Mouse (Mus musculus): Measurements from ENCODE around the gene Hs3st5. TPM values are rescaled to one million over a fixed set of nuclear protein-coding genes. Genes with fewer than 3 reads are reported as not detected.
"Not testable (repeated sequence)": the region's sequence is repeated elsewhere in the genome, so short reads cannot be mapped to it uniquely, and the experiment has no call there.

Gene Hs3st5
- polyA plus RNA-seq, 2 experiments: 0.96 to 1.8 TPM

- H3K9ac ChIP-seq (ENCODE audit: low read depth, low read length, severe bottlenecking): no peak overlapping the region
- H3K4me2 ChIP-seq (replicated peaks; ENCODE audit: low read depth, low read length, severe bottlenecking): no peak overlapping the region
- no peak for DNase-seq (ENCODE audit: low spot score)
- no peak overlapping the region for H3K27ac ChIP-seq (replicated peaks; ENCODE audit: low read depth, low read length)
- TF ChIP-seq POLR2A (IDR thresholded peaks at IDR 0.05; ENCODE audit: borderline replicate concordance, extremely low read depth, insufficient read depth, insufficient read length): no peak
- WGBS: 71% methylated on average over 4 of the region's 4 CpGs
- no peaks in the 10 kb centered on the region for H3K36me3 ChIP-seq (ENCODE audit: control insufficient read depth, insufficient read depth, low read length)
- no peak for ATAC-seq (ENCODE audit: low FRiP score, low read depth)
- H3K9me3 ChIP-seq (ENCODE audit: control insufficient read depth, low read length): no peaks in the 10 kb centered on the region
- H3K4me3 ChIP-seq (replicated peaks; ENCODE audit: low read length): no peak overlapping the region
- H3K27me3 ChIP-seq (ENCODE audit: control insufficient read depth, insufficient read depth, low read length): no peaks in the 10 kb centered on the region
- no peaks in the 10 kb centered on the region for H3K4me1 ChIP-seq (ENCODE audit: control insufficient read depth, insufficient read depth, low read length)
Observed at GRCm38 (mm10) chr10:36578375-36579145, 71.9 kb downstream of the Hs3st5 start.

GRCm38 (mm10) chr10:36610400-36610799, 103.8 kb downstream of the Hs3st5 start:
- Histone ChIP-seq H3K4me2 (replicated peaks; ENCODE audit: low read depth, low read length, severe bottlenecking) (no peak overlapping the region), H3K4me3 (replicated peaks; ENCODE audit: low read length) (no peak overlapping the region), H3K9ac (ENCODE audit: low read depth, low read length, severe bottlenecking) (no peak overlapping the region), H3K27me3 (ENCODE audit: control insufficient read depth, insufficient read depth, low read length) (no peaks in the 10 kb centered on the region), H3K36me3 (ENCODE audit: control insufficient read depth, insufficient read depth, low read length) (no peaks in the 10 kb centered on the region), H3K27ac (replicated peaks; ENCODE audit: low read depth, low read length) (no peak overlapping the region), H3K4me1 (ENCODE audit: control insufficient read depth, insufficient read depth, low read length) (no peaks in the 10 kb centered on the region), H3K9me3 (ENCODE audit: control insufficient read depth, low read length) (no peaks in the 10 kb centered on the region)
- ATAC-seq (ENCODE audit: low FRiP score, low read depth) (no peak), DNase-seq (ENCODE audit: low spot score) (peak; percentile 11)
- WGBS: 63% methylated on average over 1 of the region's 1 CpGs
- no peak for TF ChIP-seq POLR2A (IDR thresholded peaks at IDR 0.05; ENCODE audit: borderline replicate concordance, extremely low read depth, insufficient read depth, insufficient read length)

- H3K4me1 ChIP-seq (ENCODE audit: control insufficient read depth, insufficient read depth, low read length); H3K9ac ChIP-seq (ENCODE audit: low read depth, low read length, severe bottlenecking); H3K4me2 ChIP-seq (replicated peaks; ENCODE audit: low read depth, low read length, severe bottlenecking); DNase-seq (ENCODE audit: low spot score); ATAC-seq (ENCODE audit: low FRiP score, low read depth); H3K27ac ChIP-seq (replicated peaks; ENCODE audit: low read depth, low read length); H3K9me3 ChIP-seq (ENCODE audit: control insufficient read depth, low read length); H3K27me3 ChIP-seq (ENCODE audit: control insufficient read depth, insufficient read depth, low read length); H3K36me3 ChIP-seq (ENCODE audit: control insufficient read depth, insufficient read depth, low read length); H3K4me3 ChIP-seq (replicated peaks; ENCODE audit: low read length): not testable (repeated sequence)
- WGBS: 25% methylated on average over 1 of the region's 1 CpGs
Observed at GRCm38 (mm10) chr10:36611415-36611814, 104.8 kb downstream of the Hs3st5 start.

- ATAC-seq (ENCODE audit: low FRiP score, low read depth) (no peak), DNase-seq (ENCODE audit: low spot score) (no peak)
- no peaks in the 10 kb centered on the region for H3K27me3 ChIP-seq (ENCODE audit: control insufficient read depth, insufficient read depth, low read length)
- TF ChIP-seq POLR2A (IDR thresholded peaks at IDR 0.05; ENCODE audit: borderline replicate concordance, extremely low read depth, insufficient read depth, insufficient read length): no peak
- no peaks in the 10 kb centered on the region for H3K36me3 ChIP-seq (ENCODE audit: control insufficient read depth, insufficient read depth, low read length)
- H3K27ac ChIP-seq (replicated peaks; ENCODE audit: low read depth, low read length): no peak overlapping the region
- no peaks in the 10 kb centered on the region for H3K4me1 ChIP-seq (ENCODE audit: control insufficient read depth, insufficient read depth, low read length)
- H3K4me2 ChIP-seq (replicated peaks; ENCODE audit: low read depth, low read length, severe bottlenecking): no peak overlapping the region
- H3K4me3 ChIP-seq (replicated peaks; ENCODE audit: low read length): no peak overlapping the region
- H3K9ac ChIP-seq (ENCODE audit: low read depth, low read length, severe bottlenecking): no peak overlapping the region
- 75% methylated on average over 1 of the region's 1 CpGs for WGBS
- H3K9me3 ChIP-seq (ENCODE audit: control insufficient read depth, low read length): no peaks in the 10 kb centered on the region
Observed at GRCm38 (mm10) chr10:36623037-36623436, 116.4 kb downstream of the Hs3st5 start.

GRCm38 (mm10) chr10:36627952-36628351, 121.3 kb downstream of the Hs3st5 start:
- H3K4me3 ChIP-seq (replicated peaks; ENCODE audit: low read length): no peak overlapping the region
- H3K36me3 ChIP-seq (ENCODE audit: control insufficient read depth, insufficient read depth, low read length): no peaks in the 10 kb centered on the region
- no peak overlapping the region for H3K27ac ChIP-seq (replicated peaks; ENCODE audit: low read depth, low read length)
- no peaks in the 10 kb centered on the region for H3K27me3 ChIP-seq (ENCODE audit: control insufficient read depth, insufficient read depth, low read length)
- H3K9ac ChIP-seq (ENCODE audit: low read depth, low read length, severe bottlenecking): no peak overlapping the region
- ATAC-seq (ENCODE audit: low FRiP score, low read depth) (no peak), DNase-seq (ENCODE audit: low spot score) (no peak)
- WGBS: 91% methylated on average over 4 of the region's 4 CpGs
- H3K4me2 ChIP-seq (replicated peaks; ENCODE audit: low read depth, low read length, severe bottlenecking): no peak overlapping the region
- H3K9me3 ChIP-seq (ENCODE audit: control insufficient read depth, low read length): no peaks in the 10 kb centered on the region
- H3K4me1 ChIP-seq (ENCODE audit: control insufficient read depth, insufficient read depth, low read length): no peaks in the 10 kb centered on the region
- no peak for TF ChIP-seq POLR2A (IDR thresholded peaks at IDR 0.05; ENCODE audit: borderline replicate concordance, extremely low read depth, insufficient read depth, insufficient read length)

Measured in limb, embryonic 14.5 days (tissue).